Mouse (Mus musculus) hindbrain, embryonic 14.5 days (tissue): ENCODE results near the gene Pcolce2. TPM values are rescaled to one million over a fixed set of nuclear protein-coding genes. Genes with fewer than 3 reads are reported as not detected.

Source experiments
- ATAC-seq: fragments of 200-750 bp; cut with Nextera tagmentation; 2 replicates; pipeline ENCODE4 v1.8.0; 2017; ENCODE audit warnings: moderate number of reproducible peaks, mild to moderate bottlenecking, moderate TSS enrichment, moderate library complexity; ENCODE audit not compliant: low FRiP score
- DNase-seq: peaks from one replicate; pipeline ENCODE4 v3.0.0-alpha.2; 2015; ENCODE audit warnings: low spot score
- H3K27ac ChIP-seq: fragments of 300-500 bp; sonication (generic); 2 replicates; pipeline ENCODE4 v1.5.1; 2014; ENCODE audit warnings: mild to moderate bottlenecking, moderate library complexity
- H3K27me3 ChIP-seq: fragments of 300-500 bp; sonication (generic); 2 replicates; pipeline ENCODE4 v1.6.1; 2014; ENCODE audit warnings: mild to moderate bottlenecking, low read length, mixed read lengths; ENCODE audit not compliant: control insufficient read depth, insufficient read depth
- H3K36me3 ChIP-seq: fragments of 300-500 bp; sonication (generic); replicated peaks from 2 replicates; pipeline ENCODE4 v1.6.1; 2014; ENCODE audit not compliant: control insufficient read depth, insufficient read depth
- H3K4me1 ChIP-seq: fragments of 300-500 bp; sonication (generic); replicated peaks from 2 replicates; pipeline ENCODE4 v1.6.1; 2014; ENCODE audit warnings: antibody characterized with exemption, low read length, mixed read lengths; ENCODE audit not compliant: control insufficient read depth, insufficient read depth
- H3K4me2 ChIP-seq: fragments of 300-500 bp; sonication (generic); replicated peaks from 2 replicates; pipeline ENCODE4 v1.6.1; 2014; ENCODE audit warnings: mild to moderate bottlenecking, moderate library complexity
- H3K4me3 ChIP-seq: fragments of 300-500 bp; sonication (generic); replicated peaks from 2 replicates; pipeline ENCODE4 v1.5.1; 2014; ENCODE audit warnings: mild to moderate bottlenecking, low read length
- H3K9ac ChIP-seq: fragments of 300-500 bp; sonication (generic); 2 replicates; pipeline ENCODE4 v1.6.1; 2014
- H3K9me3 ChIP-seq: fragments of 300-500 bp; sonication (generic); 2 replicates; pipeline ENCODE4 v1.6.1; 2016; ENCODE audit warnings: low read length; ENCODE audit not compliant: control insufficient read depth
- WGBS: fragments of 180-500 bp; shearing (Covaris S2); extraction: QIAGEN DNeasy Blood & Tissue Kit; methylation state at CpG from one replicate; pipeline ENCODE4 v1.1.7; 2014; 5-methylcytosine and 5-hydroxymethylcytosine counted together
- polyA plus RNA-seq: library from polyadenylated mRNA; unstranded; fragments of >200 nt; fragmentation: Nextera tagmentation; extraction: Ambion mirVana; gene quantifications from 2 replicates; pipeline ENCODE4 v1.2.1, GENCODE M21; 2014

The Pcolce2 gene
- polyA plus RNA-seq, 1 experiment from 2014 or later = 2.7 TPM

DNA sequence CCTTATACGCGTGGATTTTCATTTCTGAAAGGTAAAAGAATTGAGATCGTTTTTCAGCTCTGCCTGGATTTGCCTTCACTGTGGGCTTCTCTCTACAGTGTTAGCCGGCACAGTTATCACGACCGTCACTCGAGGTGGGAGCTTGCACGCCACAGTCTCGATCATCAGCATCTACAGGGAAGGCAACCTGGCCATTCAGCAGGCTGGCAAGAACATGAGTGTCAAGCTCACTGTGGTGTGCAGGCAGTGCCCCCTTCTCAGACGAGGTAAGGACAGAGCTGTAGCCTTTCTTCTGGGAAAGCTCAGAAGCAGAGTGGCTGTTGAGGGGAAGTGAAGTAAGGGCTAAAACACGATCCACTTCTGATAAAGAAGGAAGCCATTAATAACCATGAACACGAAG is 57.1 kb downstream of the Pcolce2 start:
- DNase-seq (no peak), ATAC-seq (no peak)
- Histone ChIP-seq H3K4me1 (no peaks in the 10 kb centered on the region), H3K27me3 (no peaks in the 10 kb centered on the region), H3K9me3 (no peaks in the 10 kb centered on the region), H3K4me2 (no peak overlapping the region), H3K9ac (no peak overlapping the region), H3K27ac (no peak overlapping the region), H3K36me3 (no peaks in the 10 kb centered on the region), H3K4me3 (no peak overlapping the region)
- WGBS = 85% methylated on average over 12 of the region's 12 CpGs

DNA sequence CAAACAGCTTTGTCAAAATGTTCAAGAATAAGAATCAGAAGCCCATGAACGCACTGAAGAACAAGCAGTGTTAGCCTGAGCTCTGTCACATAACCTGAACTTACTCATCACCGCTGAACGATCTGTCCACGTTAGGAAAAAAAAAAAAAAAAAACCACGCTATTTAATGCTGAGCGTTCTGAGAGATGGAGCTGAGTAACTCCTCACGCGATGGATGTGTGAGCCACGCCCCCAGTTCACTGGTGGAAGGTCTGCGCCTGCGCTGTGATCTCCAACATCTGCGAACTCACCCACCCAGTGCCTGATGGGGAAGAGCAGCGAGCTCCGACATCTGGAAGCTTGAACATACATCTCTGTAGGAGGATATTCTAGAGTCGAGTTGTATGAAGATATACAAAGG is 57.6 kb downstream of the Pcolce2 start:
- H3K9me3 ChIP-seq = no peaks in the 10 kb centered on the region
- DNase-seq = no peak
- ATAC-seq = no peak
- H3K36me3 ChIP-seq = no peaks in the 10 kb centered on the region
- no peaks in the 10 kb centered on the region for H3K4me1 ChIP-seq
- H3K27me3 ChIP-seq = no peaks in the 10 kb centered on the region
- WGBS = 93% methylated on average over 15 of the region's 15 CpGs
- no peak overlapping the region for H3K27ac ChIP-seq
- H3K4me3 ChIP-seq = no peak overlapping the region
- no peak overlapping the region for H3K4me2 ChIP-seq
- H3K9ac ChIP-seq = no peak overlapping the region

DNA sequence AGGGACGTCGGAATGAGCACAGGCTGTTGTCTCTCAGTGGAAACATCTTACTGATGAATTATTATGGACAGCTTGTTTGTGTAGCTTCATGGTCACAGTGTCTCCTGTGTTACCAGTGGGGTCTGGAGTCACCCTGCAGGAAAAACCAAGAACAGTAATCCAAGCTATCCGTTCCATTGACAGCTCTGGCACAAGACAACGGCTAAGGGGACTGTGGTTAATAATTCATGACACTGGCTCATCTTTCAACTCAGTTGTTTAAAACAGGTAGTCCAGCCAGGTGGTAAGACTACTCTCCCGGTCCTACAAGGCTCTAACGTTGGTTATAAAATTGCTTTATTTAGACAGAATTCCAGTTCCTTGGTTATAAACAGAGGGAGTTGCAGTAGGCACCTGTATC is 59.2 kb downstream of the Pcolce2 start:
- WGBS = 78% methylated on average over 6 of the region's 6 CpGs

DNA sequence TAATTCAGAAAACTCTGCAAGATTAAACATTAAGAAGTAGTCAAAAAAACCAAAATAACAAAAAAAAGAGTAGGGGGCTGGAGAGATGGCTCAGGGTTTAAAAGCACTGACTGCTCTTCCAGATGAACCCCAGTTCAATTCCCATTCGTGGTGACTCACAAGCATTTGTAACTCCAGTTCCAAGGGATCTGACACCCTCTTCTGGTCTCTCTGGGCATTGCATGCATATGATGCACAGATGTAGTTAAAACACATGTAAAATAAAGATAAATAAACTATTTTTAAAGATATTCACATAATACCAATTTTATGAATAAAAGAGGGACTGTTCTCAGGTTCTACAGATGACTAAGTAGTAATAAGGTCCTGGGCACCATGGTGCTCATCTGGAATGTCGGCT is 60.4 kb downstream of the Pcolce2 start:
- ATAC-seq = no peak
- no peak overlapping the region for H3K9ac ChIP-seq
- H3K9me3 ChIP-seq = no peaks in the 10 kb centered on the region
- no peaks in the 10 kb centered on the region for H3K27me3 ChIP-seq
- H3K36me3 ChIP-seq = no peaks in the 10 kb centered on the region
- 57% methylated on average over 2 of the region's 2 CpGs for WGBS
- no peak overlapping the region for H3K27ac ChIP-seq
- no peaks in the 10 kb centered on the region for H3K4me1 ChIP-seq
- no peak overlapping the region for H3K4me2 ChIP-seq
- H3K4me3 ChIP-seq = no peak overlapping the region
- peak; percentile 52 for DNase-seq

More for the DNA sequence above, 59.2 kb downstream of the Pcolce2 start:
- no peak for ATAC-seq
- no peak overlapping the region for H3K4me3 ChIP-seq
- no peak overlapping the region for H3K27ac ChIP-seq
- H3K9me3 ChIP-seq = no peaks in the 10 kb centered on the region
- DNase-seq = no peak
- H3K36me3 ChIP-seq = no peaks in the 10 kb centered on the region
- H3K9ac ChIP-seq = no peak overlapping the region
- no peak overlapping the region for H3K4me2 ChIP-seq
- H3K4me1 ChIP-seq = no peaks in the 10 kb centered on the region
- no peaks in the 10 kb centered on the region for H3K27me3 ChIP-seq

DNA sequence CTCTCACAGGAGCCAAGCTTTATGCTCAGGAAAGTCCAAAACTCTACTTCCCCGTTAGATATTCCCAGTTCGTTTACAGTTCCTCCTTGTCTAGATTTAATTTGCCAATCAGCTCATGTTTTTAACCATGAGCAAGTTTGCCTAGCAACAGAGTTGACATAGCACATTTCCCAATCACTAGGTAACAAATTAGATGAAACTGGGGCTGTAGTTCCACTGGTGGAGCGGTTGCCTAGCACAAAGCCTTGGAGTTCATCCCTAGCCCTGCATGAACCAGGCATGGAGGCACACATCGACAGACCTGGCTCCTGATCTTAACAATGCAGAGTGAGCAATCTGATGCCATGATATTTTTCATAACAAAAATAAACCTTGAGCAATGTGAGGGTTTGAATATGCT is 61.9 kb downstream of the Pcolce2 start:
- Histone ChIP-seq H3K27me3 (no peaks in the 10 kb centered on the region), H3K36me3 (no peaks in the 10 kb centered on the region), H3K9me3 (no peaks in the 10 kb centered on the region), H3K4me3 (no peak overlapping the region), H3K9ac (no peak overlapping the region), H3K4me2 (no peak overlapping the region), H3K27ac (no peak overlapping the region), H3K4me1 (no peaks in the 10 kb centered on the region)
- DNase-seq (no peak), ATAC-seq (no peak)
- 71% methylated on average over 4 of the region's 4 CpGs for WGBS

DNA sequence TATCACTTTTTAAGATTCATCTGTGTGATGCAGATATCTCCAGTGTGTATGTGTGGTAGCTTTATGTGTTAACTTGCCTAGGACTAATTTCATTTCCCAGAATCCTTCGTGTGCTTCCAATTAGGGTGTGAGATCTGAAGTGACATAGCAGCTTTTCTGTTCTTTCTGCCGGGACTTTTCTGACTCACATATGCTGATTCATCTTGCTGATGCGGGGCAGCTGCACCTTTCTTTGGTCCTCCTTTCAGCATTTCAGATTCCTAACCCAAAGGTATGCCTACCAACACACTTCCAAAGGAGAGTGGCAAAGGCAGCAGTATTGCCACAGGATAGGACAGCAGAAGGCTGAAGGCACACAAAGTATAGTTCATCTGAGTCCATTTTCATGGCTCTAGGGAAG is 66.7 kb downstream of the Pcolce2 start:
- no peak overlapping the region for H3K9ac ChIP-seq
- no peak for ATAC-seq
- no peak overlapping the region for H3K27ac ChIP-seq
- DNase-seq = no peak
- no peaks in the 10 kb centered on the region for H3K27me3 ChIP-seq
- H3K4me1 ChIP-seq = no peaks in the 10 kb centered on the region
- whole genome bisulfite sequencing = 85% methylated on average over 3 of the region's 3 CpGs
- H3K4me3 ChIP-seq = no peak overlapping the region
- H3K9me3 ChIP-seq = no peaks in the 10 kb centered on the region
- peaks cover 19% of the 10 kb centered on the region for H3K36me3 ChIP-seq
- H3K4me2 ChIP-seq = no peak overlapping the region

DNA sequence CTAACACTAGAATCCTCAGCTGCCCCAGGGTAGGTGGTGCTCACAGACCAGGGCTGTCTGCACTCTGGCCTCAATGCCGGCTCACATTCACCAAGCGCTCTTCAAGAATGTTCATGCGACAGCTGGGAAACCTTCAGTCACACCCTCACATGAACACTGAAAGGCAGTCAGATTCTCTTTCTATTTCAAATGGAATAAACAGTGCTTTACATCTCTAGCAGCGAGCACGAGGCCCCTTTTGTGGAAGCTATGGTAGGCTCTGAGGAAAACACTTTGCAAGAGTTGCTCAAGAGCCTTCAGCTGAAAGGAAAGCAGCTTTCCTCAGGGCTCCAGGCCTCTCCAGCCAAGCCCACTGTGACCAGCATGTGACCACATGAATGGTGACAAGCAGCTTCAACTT is 68.0 kb downstream of the Pcolce2 start:
- DNase-seq = no peak
- Histone ChIP-seq H3K36me3 (peaks cover 30% of the 10 kb centered on the region), H3K9me3 (no peaks in the 10 kb centered on the region), H3K4me3 (no peak overlapping the region), H3K27ac (no peak overlapping the region), H3K9ac (no peak overlapping the region), H3K27me3 (no peaks in the 10 kb centered on the region), H3K4me2 (no peak overlapping the region), H3K4me1 (no peaks in the 10 kb centered on the region)
- no peak for ATAC-seq
- WGBS = 91% methylated on average over 5 of the region's 5 CpGs

DNA sequence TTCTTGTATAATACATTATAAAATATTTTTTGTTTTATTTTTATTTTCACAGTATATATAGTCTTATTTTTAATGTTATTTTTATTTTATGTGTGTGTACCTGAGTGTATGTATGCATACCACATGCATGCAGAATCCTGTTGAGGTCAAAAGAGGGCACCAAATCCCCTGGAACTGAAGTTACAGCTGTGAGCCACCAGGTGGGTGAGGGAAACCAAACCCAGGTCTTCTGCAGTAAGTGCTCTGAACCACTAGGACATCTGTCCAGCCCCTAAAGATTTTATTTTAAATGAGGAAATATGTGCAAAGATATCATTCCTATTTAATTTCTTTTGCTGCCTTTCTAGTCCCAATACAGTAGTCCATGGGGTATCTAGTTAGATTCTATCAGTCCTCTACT is 71.5 kb downstream of the Pcolce2 start:
- H3K27me3 ChIP-seq = no peaks in the 10 kb centered on the region

DNA sequence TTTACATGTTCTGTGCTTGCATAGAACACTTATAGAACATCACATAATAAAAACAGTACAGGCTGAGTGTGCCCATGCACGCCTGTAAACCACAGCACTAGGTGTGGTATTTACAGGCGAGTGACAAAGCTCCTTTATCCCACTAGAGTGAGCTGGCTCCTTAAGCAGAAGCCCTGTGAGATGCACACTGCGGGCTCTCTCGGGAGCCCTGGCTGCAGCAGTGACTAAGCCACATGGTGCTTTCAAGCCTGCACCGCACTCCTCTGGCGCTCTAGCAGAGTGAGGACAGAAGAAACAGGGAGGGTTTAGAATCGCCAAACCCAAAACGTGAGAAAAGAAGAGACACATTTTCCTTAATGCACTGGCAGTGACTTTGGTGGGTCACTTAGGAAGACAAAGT is 75.2 kb downstream of the Pcolce2 start:
- no peak overlapping the region for H3K27ac ChIP-seq
- H3K9me3 ChIP-seq = no peaks in the 10 kb centered on the region
- ATAC-seq = no peak
- H3K36me3 ChIP-seq = peaks cover 17% of the 10 kb centered on the region
- DNase-seq = no peak
- H3K4me3 ChIP-seq = no peak overlapping the region
- H3K4me2 ChIP-seq = no peak overlapping the region
- H3K4me1 ChIP-seq = no peaks in the 10 kb centered on the region
- WGBS = 41% methylated on average over 8 of the region's 8 CpGs
- no peaks in the 10 kb centered on the region for H3K27me3 ChIP-seq
- no peak overlapping the region for H3K9ac ChIP-seq

More for the DNA sequence above, 71.5 kb downstream of the Pcolce2 start:
- H3K4me1 ChIP-seq = no peaks in the 10 kb centered on the region
- H3K9me3 ChIP-seq = no peaks in the 10 kb centered on the region
- no peak overlapping the region for H3K27ac ChIP-seq
- no peak overlapping the region for H3K9ac ChIP-seq
- peaks cover 30% of the 10 kb centered on the region for H3K36me3 ChIP-seq
- no peak overlapping the region for H3K4me2 ChIP-seq
- H3K4me3 ChIP-seq = no peak overlapping the region
- no peak for DNase-seq
- no peak for ATAC-seq

DNA sequence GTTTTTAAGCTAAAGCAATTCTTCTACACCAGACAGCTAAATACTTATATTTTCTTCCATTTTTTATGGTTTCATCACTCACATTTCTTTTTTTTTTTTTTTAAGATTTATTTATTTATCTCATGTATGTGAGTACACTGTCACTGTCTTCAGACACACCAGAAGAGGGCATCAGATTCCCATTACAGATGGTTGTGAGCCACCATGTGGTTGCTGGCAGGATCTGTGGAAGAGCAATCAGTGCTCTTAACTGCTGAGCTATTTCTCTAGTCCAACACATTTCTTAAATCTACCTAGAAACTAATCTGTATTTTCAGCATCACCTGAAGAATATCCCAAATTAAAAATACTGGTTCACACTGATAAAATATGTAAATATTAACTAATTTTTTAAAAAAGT is 98.8 kb downstream of the Pcolce2 start:
- no peak for DNase-seq
- Histone ChIP-seq H3K36me3 (peaks cover 6% of the 10 kb centered on the region), H3K4me2 (no peak overlapping the region)

More for the DNA sequence above, 98.8 kb downstream of the Pcolce2 start:
- Histone ChIP-seq H3K4me1 (no peaks in the 10 kb centered on the region), H3K9me3 (no peaks in the 10 kb centered on the region), H3K4me3 (no peak overlapping the region), H3K27ac (no peak overlapping the region), H3K27me3 (no peaks in the 10 kb centered on the region), H3K9ac (no peak overlapping the region)
- ATAC-seq = no peak
